Mouse (Mus musculus): ENCODE data around the gene Usp25. TPM values are rescaled to one million over a fixed set of nuclear protein-coding genes. Genes with fewer than 3 reads are reported as not detected.

Gene Usp25
- polyA plus RNA-seq, 1 experiment: 15.1 TPM

DNA sequence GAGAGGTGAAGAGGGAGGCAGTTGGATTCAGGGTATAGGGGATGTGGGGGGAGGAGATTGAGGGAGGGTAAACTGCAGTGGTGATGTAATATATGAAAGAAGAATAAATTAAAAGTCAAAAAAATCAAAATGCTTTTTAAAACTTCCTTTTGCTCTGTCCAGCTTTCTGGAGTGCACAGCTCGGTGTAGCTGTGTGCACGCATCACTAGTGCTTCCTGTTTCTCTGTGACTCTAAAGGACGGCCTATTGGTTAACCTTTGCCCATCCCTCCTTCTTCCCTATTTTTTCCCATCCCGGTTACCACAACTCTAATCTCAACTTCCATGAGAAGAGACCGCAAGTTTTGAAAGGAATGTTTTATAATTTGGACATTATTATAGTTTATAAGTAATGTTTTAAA lies 119.5 kb downstream of the Usp25 start:
- no peaks in the 10 kb centered on the region for H3K27me3 ChIP-seq (replicated peaks; ENCODE audit: control insufficient read depth, insufficient read depth, low read length)
- H3K27ac ChIP-seq (ENCODE audit: insufficient read depth, low read depth, low read length): no peak overlapping the region
- H3K4me1 ChIP-seq (ENCODE audit: control insufficient read depth, insufficient read depth, low read length): no peaks in the 10 kb centered on the region
- no peak overlapping the region for H3K4me3 ChIP-seq (ENCODE audit: insufficient read depth, low read depth, low read length)
- WGBS: 70% methylated on average over 5 of the region's 5 CpGs
- TF ChIP-seq CTCF (conservative IDR thresholded peaks at IDR 0.05; ENCODE audit: insufficient read depth, insufficient read length, low read depth, low read length): no peak
- no peak for TF ChIP-seq POLR2A (IDR thresholded peaks at IDR 0.05; ENCODE audit: low read depth, low read length)
- DNase-seq: no peak
- H3K36me3 ChIP-seq (ENCODE audit: control insufficient read depth, insufficient read depth, low read length): no peaks in the 10 kb centered on the region

DNA sequence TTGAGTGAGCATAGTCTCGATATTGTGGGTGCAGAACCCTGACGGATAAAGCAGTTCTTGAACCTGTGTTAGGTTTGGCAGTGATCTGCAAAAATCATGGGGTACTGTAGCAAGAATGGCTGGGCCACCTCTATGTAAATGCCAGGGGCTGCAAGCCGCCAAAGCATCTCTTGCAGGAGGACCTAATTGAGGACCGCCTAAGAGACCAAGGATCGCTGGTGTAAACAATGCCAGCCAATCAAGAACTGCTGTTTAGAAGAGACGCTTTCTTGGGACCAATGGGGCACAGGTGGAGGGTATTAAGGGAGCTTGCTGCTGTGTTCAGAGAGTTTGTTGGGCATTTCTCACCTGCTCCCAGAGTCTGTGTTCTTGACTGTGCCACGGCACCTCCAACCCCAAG lies 127.1 kb downstream of the Usp25 start:
- TF ChIP-seq POLR2A (IDR thresholded peaks at IDR 0.05; ENCODE audit: low read depth, low read length) (no peak), CTCF (conservative IDR thresholded peaks at IDR 0.05; ENCODE audit: insufficient read depth, insufficient read length, low read depth, low read length) (no peak)
- H3K36me3 ChIP-seq (ENCODE audit: control insufficient read depth, insufficient read depth, low read length): no peaks in the 10 kb centered on the region
- no peaks in the 10 kb centered on the region for H3K27me3 ChIP-seq (replicated peaks; ENCODE audit: control insufficient read depth, insufficient read depth, low read length)
- no peaks in the 10 kb centered on the region for H3K4me1 ChIP-seq (ENCODE audit: control insufficient read depth, insufficient read depth, low read length)
- DNase-seq: no peak
- H3K27ac ChIP-seq (ENCODE audit: insufficient read depth, low read depth, low read length): no peak overlapping the region
- no peak overlapping the region for H3K4me3 ChIP-seq (ENCODE audit: insufficient read depth, low read depth, low read length)
- 95% methylated on average over 7 of the region's 7 CpGs for WGBS

DNA sequence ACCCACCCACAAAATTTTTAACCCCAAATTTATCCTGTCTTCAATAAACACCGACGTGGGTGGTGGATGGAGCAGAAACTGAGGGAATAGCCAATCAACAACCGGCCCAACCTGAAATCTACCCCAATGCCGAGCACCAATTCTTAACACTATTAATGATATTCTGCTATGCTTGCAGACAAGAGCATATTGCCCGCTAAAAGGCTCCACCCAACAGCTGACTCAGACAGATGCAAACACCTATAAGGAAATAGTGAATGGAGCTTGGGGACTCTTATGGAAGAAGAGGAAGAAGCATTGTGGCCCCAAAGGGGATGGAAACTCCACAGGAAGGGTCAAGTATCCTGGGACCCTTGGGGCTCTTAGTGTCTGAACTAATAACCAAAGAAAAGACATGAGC lies 133.3 kb downstream of the Usp25 start:
- Histone ChIP-seq H3K4me3 (ENCODE audit: insufficient read depth, low read depth, low read length) (no peak overlapping the region), H3K27me3 (replicated peaks; ENCODE audit: control insufficient read depth, insufficient read depth, low read length) (no peaks in the 10 kb centered on the region), H3K4me1 (ENCODE audit: control insufficient read depth, insufficient read depth, low read length) (no peaks in the 10 kb centered on the region), H3K27ac (ENCODE audit: insufficient read depth, low read depth, low read length) (no peak overlapping the region), H3K36me3 (ENCODE audit: control insufficient read depth, insufficient read depth, low read length) (no peaks in the 10 kb centered on the region)
- WGBS: 95% methylated on average over 5 of the region's 5 CpGs
- no peak for DNase-seq
- TF ChIP-seq POLR2A (IDR thresholded peaks at IDR 0.05; ENCODE audit: low read depth, low read length) (no peak), CTCF (conservative IDR thresholded peaks at IDR 0.05; ENCODE audit: insufficient read depth, insufficient read length, low read depth, low read length) (no peak)

DNA sequence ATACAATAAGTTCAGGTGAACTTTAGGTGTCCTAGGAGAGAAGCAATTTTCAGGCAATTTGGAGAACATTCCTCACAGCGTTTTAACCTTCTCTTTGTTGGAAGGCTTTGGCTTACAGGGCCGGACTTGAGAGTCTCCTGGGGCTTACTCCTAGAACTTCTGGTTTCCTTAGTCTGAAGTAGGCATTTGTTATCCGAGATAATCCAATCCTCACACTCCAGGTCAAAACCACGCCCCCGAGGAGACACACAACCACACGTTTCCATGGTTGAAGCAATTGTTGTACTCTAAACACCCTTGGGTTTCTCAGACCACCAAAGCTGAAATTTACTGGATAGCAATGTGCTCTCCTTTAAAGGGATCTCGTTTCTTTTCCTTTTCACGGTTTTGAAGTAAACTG lies 136.8 kb downstream of the Usp25 start:
- Histone ChIP-seq H3K4me3 (ENCODE audit: insufficient read depth, low read depth, low read length) (no peak overlapping the region), H3K4me1 (ENCODE audit: control insufficient read depth, insufficient read depth, low read length) (no peaks in the 10 kb centered on the region), H3K36me3 (ENCODE audit: control insufficient read depth, insufficient read depth, low read length) (no peaks in the 10 kb centered on the region), H3K27me3 (replicated peaks; ENCODE audit: control insufficient read depth, insufficient read depth, low read length) (no peaks in the 10 kb centered on the region), H3K27ac (ENCODE audit: insufficient read depth, low read depth, low read length) (no peak overlapping the region)
- TF ChIP-seq POLR2A (IDR thresholded peaks at IDR 0.05; ENCODE audit: low read depth, low read length): no peak
- no peak for TF ChIP-seq CTCF (conservative IDR thresholded peaks at IDR 0.05; ENCODE audit: insufficient read depth, insufficient read length, low read depth, low read length)
- WGBS: 51% methylated on average over 8 of the region's 8 CpGs
- no peak for DNase-seq

DNA sequence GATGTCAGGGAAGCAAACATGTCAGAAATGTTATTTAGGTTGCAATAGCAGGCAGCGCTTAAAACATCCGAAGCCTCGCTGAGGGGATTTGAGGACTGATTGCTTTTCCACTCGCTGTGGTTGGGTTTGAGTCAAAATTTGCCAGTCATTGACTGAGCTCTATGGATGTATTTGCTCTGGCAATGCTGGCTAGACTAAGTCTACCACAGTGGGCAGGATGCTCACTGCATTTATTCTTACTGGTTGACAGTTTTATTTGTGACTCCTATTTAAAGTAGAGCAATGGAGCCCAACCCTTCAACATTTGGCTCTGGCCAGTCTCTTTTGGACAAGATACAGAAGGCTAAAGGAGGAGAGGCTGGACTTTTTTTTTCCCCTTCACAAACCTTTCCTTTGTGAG lies 137.4 kb downstream of the Usp25 start:
- TF ChIP-seq CTCF (conservative IDR thresholded peaks at IDR 0.05; ENCODE audit: insufficient read depth, insufficient read length, low read depth, low read length): no peak
- no peak for TF ChIP-seq POLR2A (IDR thresholded peaks at IDR 0.05; ENCODE audit: low read depth, low read length)
- no peak overlapping the region for H3K27ac ChIP-seq (ENCODE audit: insufficient read depth, low read depth, low read length)
- H3K27me3 ChIP-seq (replicated peaks; ENCODE audit: control insufficient read depth, insufficient read depth, low read length): no peaks in the 10 kb centered on the region
- no peaks in the 10 kb centered on the region for H3K4me1 ChIP-seq (ENCODE audit: control insufficient read depth, insufficient read depth, low read length)
- peak; percentile 12 for DNase-seq
- no peak overlapping the region for H3K4me3 ChIP-seq (ENCODE audit: insufficient read depth, low read depth, low read length)
- H3K36me3 ChIP-seq (ENCODE audit: control insufficient read depth, insufficient read depth, low read length): no peaks in the 10 kb centered on the region
- 72% methylated on average over 4 of the region's 4 CpGs for WGBS

DNA sequence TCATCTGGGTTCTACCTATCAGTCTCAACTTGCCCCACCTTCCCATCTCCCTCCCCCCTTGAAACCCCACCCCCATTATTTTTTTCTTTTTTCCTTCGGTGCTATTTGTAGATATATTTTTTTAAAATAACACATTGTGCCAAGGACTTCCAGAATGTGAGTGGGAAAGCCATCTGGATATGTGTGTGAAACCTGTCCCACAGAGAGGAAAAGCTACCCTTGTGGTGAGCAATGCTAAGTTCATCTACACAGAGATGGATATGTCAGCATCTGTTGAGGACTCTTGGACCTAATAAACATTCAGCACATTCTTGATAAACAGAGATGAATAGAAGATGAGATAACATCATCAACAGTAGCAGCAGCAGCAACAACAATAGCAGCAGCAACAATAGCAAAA lies 138.8 kb downstream of the Usp25 start:
- WGBS: 90% methylated on average over 1 of the region's 1 CpGs
- Histone ChIP-seq H3K36me3 (ENCODE audit: control insufficient read depth, insufficient read depth, low read length) (no peaks in the 10 kb centered on the region), H3K4me1 (ENCODE audit: control insufficient read depth, insufficient read depth, low read length) (no peaks in the 10 kb centered on the region), H3K27ac (ENCODE audit: insufficient read depth, low read depth, low read length) (no peak overlapping the region), H3K27me3 (replicated peaks; ENCODE audit: control insufficient read depth, insufficient read depth, low read length) (no peaks in the 10 kb centered on the region), H3K4me3 (ENCODE audit: insufficient read depth, low read depth, low read length) (no peak overlapping the region)
- no peak for TF ChIP-seq POLR2A (IDR thresholded peaks at IDR 0.05; ENCODE audit: low read depth, low read length)
- TF ChIP-seq CTCF (conservative IDR thresholded peaks at IDR 0.05; ENCODE audit: insufficient read depth, insufficient read length, low read depth, low read length): no peak
- no peak for DNase-seq

DNA sequence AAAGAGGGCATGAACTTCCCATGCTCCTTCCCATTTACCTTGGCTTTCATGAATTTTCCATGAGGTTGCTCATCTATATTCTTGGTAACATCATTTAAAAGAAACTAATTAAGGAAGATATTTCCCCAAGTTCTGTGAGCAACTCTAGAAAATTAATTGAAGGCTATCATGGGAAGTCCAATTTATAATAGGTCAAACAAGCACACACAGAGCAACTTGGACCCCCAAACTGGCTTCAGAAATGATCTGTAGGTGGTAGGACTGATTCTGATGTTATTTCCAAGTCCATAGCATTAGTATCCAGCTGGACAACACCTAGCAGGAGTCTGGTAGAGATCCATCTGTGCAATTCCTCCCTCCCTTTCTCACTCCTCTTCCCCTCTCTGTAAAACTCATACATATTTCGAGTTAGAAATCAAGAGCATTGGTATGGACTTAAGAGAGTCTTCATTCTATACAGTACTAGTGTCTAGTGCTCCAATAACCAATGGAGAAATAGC lies 139.8 kb downstream of the Usp25 start:
- H3K27ac ChIP-seq (ENCODE audit: insufficient read depth, low read depth, low read length): no peak overlapping the region
- no peaks in the 10 kb centered on the region for H3K36me3 ChIP-seq (ENCODE audit: control insufficient read depth, insufficient read depth, low read length)
- H3K4me1 ChIP-seq (ENCODE audit: control insufficient read depth, insufficient read depth, low read length): no peaks in the 10 kb centered on the region
- no peak overlapping the region for H3K4me3 ChIP-seq (ENCODE audit: insufficient read depth, low read depth, low read length)
- DNase-seq: no peak
- 81% methylated on average over 1 of the region's 1 CpGs for WGBS
- H3K27me3 ChIP-seq (replicated peaks; ENCODE audit: control insufficient read depth, insufficient read depth, low read length): no peaks in the 10 kb centered on the region
- TF ChIP-seq CTCF (conservative IDR thresholded peaks at IDR 0.05; ENCODE audit: insufficient read depth, insufficient read length, low read depth, low read length) (no peak), POLR2A (IDR thresholded peaks at IDR 0.05; ENCODE audit: low read depth, low read length) (no peak)

DNA sequence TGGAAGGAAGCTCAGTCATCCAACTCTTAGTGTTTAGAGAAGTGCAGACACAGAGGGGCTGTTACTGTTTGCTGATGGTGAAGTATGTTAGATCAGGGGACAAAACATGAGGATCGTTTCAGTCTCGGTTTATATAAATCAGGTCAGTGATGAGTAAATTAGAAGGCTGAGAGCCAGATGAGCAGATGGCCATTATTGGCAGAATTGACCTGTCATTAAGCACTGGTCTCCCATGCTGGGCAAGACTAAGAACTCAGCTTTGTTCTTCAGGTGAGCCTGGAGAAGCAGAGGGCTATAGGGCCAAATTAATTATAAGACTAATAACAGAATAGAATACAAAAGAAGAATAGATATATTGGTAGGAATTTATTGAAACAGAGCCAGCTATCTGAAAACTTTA lies 140.3 kb downstream of the Usp25 start:
- DNase-seq: no peak
- Histone ChIP-seq H3K27ac (ENCODE audit: insufficient read depth, low read depth, low read length) (no peak overlapping the region), H3K4me1 (ENCODE audit: control insufficient read depth, insufficient read depth, low read length) (no peaks in the 10 kb centered on the region), H3K36me3 (ENCODE audit: control insufficient read depth, insufficient read depth, low read length) (no peaks in the 10 kb centered on the region), H3K4me3 (ENCODE audit: insufficient read depth, low read depth, low read length) (no peak overlapping the region), H3K27me3 (replicated peaks; ENCODE audit: control insufficient read depth, insufficient read depth, low read length) (no peaks in the 10 kb centered on the region)
- 89% methylated on average over 2 of the region's 2 CpGs for WGBS
- TF ChIP-seq CTCF (conservative IDR thresholded peaks at IDR 0.05; ENCODE audit: insufficient read depth, insufficient read length, low read depth, low read length) (no peak), POLR2A (IDR thresholded peaks at IDR 0.05; ENCODE audit: low read depth, low read length) (no peak)
